Mouse (Mus musculus): ENCODE data around the gene Ncapd2.

Ncapd2 gene

GRCm38 (mm10) chr6:125217899-125218298 lies 26.4 kb upstream of the Ncapd2 start:
- in situ Hi-C loops (cut with MboI; ENCODE audit: low pct_unique_long_range_greater_than_20kb in 1 of 2, low sequenced_read_pairs in 2 of 2, unreplicated experiment in 1 of 2) = loop anchor here in 1 of 2 experiments (5.0 kb wide), 1 partner anchor 44 kb away; no protein-coding TSS in a partner anchor

- in situ Hi-C loops (cut with MboI; ENCODE audit: low pct_unique_long_range_greater_than_20kb in 1 of 2, low sequenced_read_pairs in 2 of 2, unreplicated experiment in 1 of 2) = loop anchor here in 1 of 2 experiments (5.0 kb wide), 1 partner anchor 45 kb away; no protein-coding TSS in a partner anchor
These were observed 25.4 kb upstream of the Ncapd2 start for GRCm38 (mm10) chr6:125216898-125217297.

- in situ Hi-C loops (cut with MboI; ENCODE audit: low pct_unique_long_range_greater_than_20kb in 1 of 2, low sequenced_read_pairs in 2 of 2, unreplicated experiment in 1 of 2) = loop anchor here in 1 of 2 experiments (5.0 kb wide), 1 partner anchor 47 kb away; no protein-coding TSS in a partner anchor
These were observed 23.9 kb upstream of the Ncapd2 start, which contains the start of gene Vamp1 for GRCm38 (mm10) chr6:125215148-125215954. TSS of gene Vamp1 (plus strand) at chr6:125215551.

GRCm38 (mm10) chr6:125213715-125214114 lies 22.2 kb upstream of the Ncapd2 start:
- in situ Hi-C loops (cut with MboI; ENCODE audit: low pct_unique_long_range_greater_than_20kb in 1 of 2, low sequenced_read_pairs in 2 of 2, unreplicated experiment in 1 of 2) = no loop called here

- in situ Hi-C loops (cut with MboI; ENCODE audit: low pct_unique_long_range_greater_than_20kb in 1 of 2, low sequenced_read_pairs in 2 of 2, unreplicated experiment in 1 of 2) = no loop called here
These were observed 21.6 kb upstream of the Ncapd2 start for GRCm38 (mm10) chr6:125213129-125213528.

- in situ Hi-C loops (cut with MboI; ENCODE audit: low pct_unique_long_range_greater_than_20kb in 1 of 2, low sequenced_read_pairs in 2 of 2, unreplicated experiment in 1 of 2) = no loop called here
These were observed 21.1 kb upstream of the Ncapd2 start for GRCm38 (mm10) chr6:125212621-125213020.

- in situ Hi-C loops (cut with MboI; ENCODE audit: low pct_unique_long_range_greater_than_20kb in 1 of 2, low sequenced_read_pairs in 2 of 2, unreplicated experiment in 1 of 2) = no loop called here
These were observed 18.9 kb upstream of the Ncapd2 start for GRCm38 (mm10) chr6:125210436-125210835.

- in situ Hi-C loops (cut with MboI; ENCODE audit: low pct_unique_long_range_greater_than_20kb in 1 of 2, low sequenced_read_pairs in 2 of 2, unreplicated experiment in 1 of 2) = no loop called here
These were observed 5.7 kb upstream of the Ncapd2 start for GRCm38 (mm10) chr6:125197166-125197565.

- in situ Hi-C loops (cut with MboI; ENCODE audit: low pct_unique_long_range_greater_than_20kb in 1 of 2, low sequenced_read_pairs in 2 of 2, unreplicated experiment in 1 of 2) = no loop called here
These were observed 4.8 kb upstream of the Ncapd2 start for GRCm38 (mm10) chr6:125196301-125196700.

GRCm38 (mm10) chr6:125195541-125196075 lies 4.1 kb upstream of the Ncapd2 start:
- in situ Hi-C loops (cut with MboI; ENCODE audit: low pct_unique_long_range_greater_than_20kb in 1 of 2, low sequenced_read_pairs in 2 of 2, unreplicated experiment in 1 of 2) = no loop called here

- in situ Hi-C loops (cut with MboI; ENCODE audit: low pct_unique_long_range_greater_than_20kb in 1 of 2, low sequenced_read_pairs in 2 of 2, unreplicated experiment in 1 of 2) = no loop called here
These were observed 1.9 kb upstream of the Ncapd2 start for GRCm38 (mm10) chr6:125193390-125193789.

GRCm38 (mm10) chr6:125192841-125193240 lies 1.3 kb upstream of the Ncapd2 start:
- in situ Hi-C loops (cut with MboI; ENCODE audit: low pct_unique_long_range_greater_than_20kb in 1 of 2, low sequenced_read_pairs in 2 of 2, unreplicated experiment in 1 of 2) = no loop called here

- in situ Hi-C loops (cut with MboI; ENCODE audit: low pct_unique_long_range_greater_than_20kb in 1 of 2, low sequenced_read_pairs in 2 of 2, unreplicated experiment in 1 of 2) = no loop called here
These were observed 664 bp upstream of the Ncapd2 start for GRCm38 (mm10) chr6:125192016-125192714.

- in situ Hi-C loops (cut with MboI; ENCODE audit: low pct_unique_long_range_greater_than_20kb in 1 of 2, low sequenced_read_pairs in 2 of 2, unreplicated experiment in 1 of 2) = no loop called here
These were observed 685 bp downstream of the Ncapd2 start for GRCm38 (mm10) chr6:125190816-125191215.

GRCm38 (mm10) chr6:125186203-125186602 lies 5.3 kb downstream of the Ncapd2 start:
- in situ Hi-C loops (cut with MboI; ENCODE audit: low pct_unique_long_range_greater_than_20kb in 1 of 2, low sequenced_read_pairs in 2 of 2, unreplicated experiment in 1 of 2) = no loop called here

GRCm38 (mm10) chr6:125182133-125182532 lies 9.4 kb downstream of the Ncapd2 start:
- in situ Hi-C loops (cut with MboI; ENCODE audit: low pct_unique_long_range_greater_than_20kb in 1 of 2, low sequenced_read_pairs in 2 of 2, unreplicated experiment in 1 of 2) = no loop called here

- in situ Hi-C loops (cut with MboI; ENCODE audit: low pct_unique_long_range_greater_than_20kb in 1 of 2, low sequenced_read_pairs in 2 of 2, unreplicated experiment in 1 of 2) = no loop called here
These were observed 11.9 kb downstream of the Ncapd2 start for GRCm38 (mm10) chr6:125179601-125180000.

GRCm38 (mm10) chr6:125175469-125175868 lies 16.0 kb downstream of the Ncapd2 start:
- in situ Hi-C loops (cut with MboI; ENCODE audit: low pct_unique_long_range_greater_than_20kb in 1 of 2, low sequenced_read_pairs in 2 of 2, unreplicated experiment in 1 of 2) = no loop called here

GRCm38 (mm10) chr6:125173256-125173655 lies 18.2 kb downstream of the Ncapd2 start:
- in situ Hi-C loops (cut with MboI; ENCODE audit: low pct_unique_long_range_greater_than_20kb in 1 of 2, low sequenced_read_pairs in 2 of 2, unreplicated experiment in 1 of 2) = loop anchor here in 1 of 2 experiments (5.0 kb wide), 1 partner anchor 51 kb away; no protein-coding TSS in a partner anchor

All from mouse embryonic stem cell (cell line).